Mouse (Mus musculus): ENCODE measurements around the gene Hmgb2.

GRCm38 (mm10) chr8:57533106-57533505 is 21.4 kb downstream of the Hmgb2 start:
- TF ChIP-seq CTCF (IDR thresholded peaks at IDR 0.05; ENCODE audit: control insufficient read depth, insufficient read depth, insufficient replicate concordance, low read depth, low read length) (no peak), POLR2A (IDR thresholded peaks at IDR 0.05; ENCODE audit: control insufficient read depth, low read depth, low read length) (no peak)
